Mouse (Mus musculus) CH12.LX (cell line): ENCODE results near the gene Numa1.

Experiments used
- CTCF ChIP-seq, 2 experiments: IDR thresholded peaks in 1 of 2; conservative IDR thresholded peaks in 1 of 2; 2 replicates each; pipeline ENCODE4 v1.5.1; 2011 to 2012; ENCODE audit warnings: low read depth in 2 of 2, low read length in 2 of 2, improper control_type of control experiment in 1 of 2, inconsistent platforms in 1 of 2, mild to moderate bottlenecking in 1 of 2, moderate library complexity in 1 of 2
- ETS1 ChIP-seq: conservative IDR thresholded peaks from 2 replicates; pipeline ENCODE4 v1.6.1; 2012; ENCODE audit warnings: low read depth, mild to moderate bottlenecking, inconsistent platforms, low read length, improper control_type of control experiment, moderate library complexity
- JUND ChIP-seq: conservative IDR thresholded peaks from 2 replicates; pipeline ENCODE4 v1.6.1; 2011; ENCODE audit warnings: low read depth, low read length, improper control_type of control experiment
- MEF2A ChIP-seq: IDR thresholded peaks from 2 replicates; pipeline ENCODE4 v1.6.1; 2014; ENCODE audit warnings: low read depth, mild to moderate bottlenecking, inconsistent platforms, low read length, improper control_type of control experiment, borderline replicate concordance
- POLR2A ChIP-seq: IDR thresholded peaks from 2 replicates; pipeline ENCODE4 v1.6.1; 2011; ENCODE audit warnings: low read depth, mild to moderate bottlenecking, improper control_type of control experiment, low read length
- TCF12 ChIP-seq: IDR thresholded peaks from 2 replicates; pipeline ENCODE4 v1.6.1; 2014; ENCODE audit warnings: low read depth, mild to moderate bottlenecking, inconsistent platforms, low read length, improper control_type of control experiment

DNA sequence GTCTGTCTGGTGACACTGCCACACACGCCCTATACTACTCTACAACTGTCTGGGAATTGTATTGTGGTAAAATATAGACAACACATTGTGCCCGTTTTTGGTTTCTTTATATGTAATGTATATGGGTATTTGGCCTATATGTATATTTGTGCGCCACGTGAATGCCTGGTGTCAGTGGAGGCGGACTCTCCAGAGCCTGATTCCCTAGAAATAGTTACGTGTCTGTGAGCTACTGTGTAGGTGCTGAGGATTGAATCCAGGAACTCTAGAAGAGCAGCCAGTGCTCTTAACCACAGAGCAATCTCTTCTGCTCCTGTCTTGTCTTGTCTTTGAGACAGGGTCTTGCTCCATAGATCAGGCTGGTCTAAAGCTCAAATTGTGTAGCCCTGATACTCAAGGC is 47.6 kb upstream of the Numa1 start:
- no peak for TF ChIP-seq POLR2A
- TF ChIP-seq TCF12: no peak
- TF ChIP-seq CTCF (conservative IDR thresholded peaks at IDR 0.05 in 1 of 2, IDR thresholded peaks at IDR 0.05 in 1 of 2; ENCODE audit: low read depth in 2 of 2, low read length in 2 of 2): no peak
- no peak for TF ChIP-seq JUND
- TF ChIP-seq ETS1: no peak
- no peak for TF ChIP-seq MEF2A
